Mouse (Mus musculus): ENCODE data around the gene Twnk.

GRCm38 (mm10) chr19:45058841-45059240, 53.4 kb downstream of the Twnk start:
- TF ChIP-seq TAL1 (IDR thresholded peaks at IDR 0.05; ENCODE audit: low read length) (no peak), GATA1 (IDR thresholded peaks at IDR 0.05; ENCODE audit: low read length) (peak; percentile 35)

Measured in erythroblast, embryonic 14.5 days (primary cell).